Mouse (Mus musculus) adrenal gland, adult 10 weeks (tissue): ENCODE results near the gene Cracr2b. TPM values are rescaled to one million over a fixed set of nuclear protein-coding genes. Genes with fewer than 3 reads are reported as not detected.

Source experiments
- polyA plus RNA-seq: library from polyadenylated mRNA; stranded (reverse); fragments of 350-450 nt; fragmentation: Illumina TruSeq; extraction: RNeasy Lipid Tissue Mini Kit (QIAGEN cat#74804); gene quantifications from one replicate; pipeline ENCODE4 v1.2.3, GENCODE M21; 2014; ENCODE audit warnings: low read depth, low replicate concordance

Cracr2b gene
- polyA plus RNA-seq: not detected

GRCm38 (mm10) chr7:141460391-141461113 is at the start of gene Cracr2b:
TSS of gene Cracr2b (plus strand) at chr7:141461094.

DNA sequence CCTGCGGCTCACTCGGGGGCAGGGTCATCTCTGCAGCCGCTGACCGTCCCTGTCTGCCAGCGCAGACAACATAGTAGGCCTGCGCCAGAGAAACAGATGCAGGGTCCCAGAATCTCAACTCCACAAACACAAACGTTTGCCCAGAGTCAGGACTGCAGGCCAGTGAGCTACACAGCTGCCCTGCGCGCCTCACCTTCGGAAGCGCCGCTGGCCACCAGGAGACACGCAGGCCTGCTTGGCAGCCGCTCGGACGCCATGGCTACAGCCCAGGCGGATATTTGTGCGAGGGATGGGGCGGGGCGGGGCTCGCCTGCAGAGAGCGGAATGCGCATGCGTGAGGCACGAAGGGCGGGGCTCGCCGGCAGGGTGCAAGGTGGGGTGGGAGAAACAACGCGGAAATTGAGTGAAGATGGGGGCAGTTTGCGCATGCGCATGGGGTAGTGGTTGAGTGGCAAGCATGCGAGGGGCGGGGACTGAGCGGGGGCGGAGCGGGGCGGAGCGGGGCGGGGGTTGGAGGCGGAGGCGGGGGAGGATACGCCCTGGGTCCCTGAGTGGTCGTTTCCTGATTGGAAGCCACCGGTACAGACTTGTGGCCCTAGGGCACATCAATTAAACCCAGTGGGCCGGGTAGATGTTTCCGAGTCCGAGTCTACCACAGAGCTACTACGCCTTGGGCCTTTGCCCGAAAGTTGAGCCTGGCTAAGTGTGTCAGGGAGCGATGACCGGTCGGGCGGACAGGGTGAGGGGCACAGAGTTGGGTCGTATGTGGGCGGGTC is 46.9 kb upstream of the Cracr2b start, which contains the start of gene Gatd1:
Gene Gatd1 (minus strand): TSS at position 328 of the 776 bp plus-strand sequence.

GRCm38 (mm10) chr7:141429310-141429709 is 31.6 kb upstream of the Cracr2b start, which contains the start of gene Cend1:
TSS of gene Cend1 (minus strand) at chr7:141429491.

GRCm38 (mm10) chr7:141437178-141438120 is 23.4 kb upstream of the Cracr2b start, which contains the start of gene Slc25a22:
TSS of gene Slc25a22 (minus strand) at chr7:141437892.

GRCm38 (mm10) chr7:141443828-141444237 is 17.1 kb upstream of the Cracr2b start, which contains the start of gene Pidd1:
TSS of gene Pidd1 (minus strand) at chr7:141444025.

GRCm38 (mm10) chr7:141447110-141447991 is 13.5 kb upstream of the Cracr2b start, which contains the start of gene Rplp2:
TSS of gene Rplp2 (plus strand) at chr7:141447370.

GRCm38 (mm10) chr7:141454967-141455551 is 5.8 kb upstream of the Cracr2b start, which contains the start of gene Pnpla2:
TSS of gene Pnpla2 (plus strand) at chr7:141455198.

DNA sequence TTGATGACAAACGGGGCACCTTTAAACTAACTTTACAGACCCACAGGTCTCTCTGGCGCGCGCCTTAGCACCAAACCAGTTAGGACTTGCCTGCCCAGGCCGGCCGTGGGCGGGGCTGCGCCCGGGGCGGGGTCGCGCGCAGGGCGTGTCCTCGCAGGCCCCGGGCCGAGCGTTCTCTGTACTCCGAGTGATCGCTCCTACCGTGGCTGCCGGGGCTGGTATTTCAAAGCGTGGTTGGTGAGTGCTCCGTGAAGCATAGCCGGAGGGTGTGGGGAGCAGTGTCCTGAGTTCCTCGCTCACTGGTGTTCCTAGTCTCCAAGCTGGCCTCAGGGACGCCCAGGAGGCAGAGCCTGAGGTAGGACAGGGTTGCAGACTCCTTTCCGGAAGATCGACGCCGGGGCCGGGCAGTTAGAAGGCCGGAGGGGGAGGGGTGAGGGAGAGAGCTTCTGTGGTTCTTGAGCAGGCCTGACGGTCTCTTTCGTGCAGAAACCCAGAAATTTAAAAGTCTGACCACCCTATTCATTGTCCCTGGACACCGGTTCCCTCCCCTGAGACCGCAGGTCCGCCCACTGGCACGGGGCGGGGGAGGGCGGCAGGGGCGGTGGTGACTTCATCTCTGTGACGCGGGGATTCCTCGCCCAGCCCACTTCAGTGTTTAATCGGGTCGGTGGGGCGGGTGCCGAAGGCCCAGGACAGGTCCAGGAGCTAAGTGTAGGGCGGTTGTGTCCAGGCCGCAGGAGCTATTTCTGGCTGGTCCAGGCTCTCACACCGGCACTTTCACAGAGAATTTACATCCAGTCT is 6.5 kb downstream of the Cracr2b start, which contains the start of gene Cd151:
Gene Cd151 (plus strand): TSS at position 163 of the 801 bp plus-strand sequence.

GRCm38 (mm10) chr7:141475011-141475804 is 14.3 kb downstream of the Cracr2b start, which contains the start of the genes Polr2l and Tspan4:
TSS of gene Polr2l (minus strand) at chr7:141475132.
TSS of gene Tspan4 (plus strand) at chr7:141475240.

Other genes with a start within 250 kb of the Cracr2b start
- gene Lmntd2, start 247.0 kb upstream of the Cracr2b start, polyA plus RNA-seq: not detected
- gene Rassf7, start 245.2 kb upstream of the Cracr2b start, polyA plus RNA-seq: 0.64 TPM
- gene Phrf1, start 232.3 kb upstream of the Cracr2b start, polyA plus RNA-seq: 17.6 TPM
- gene Irf7, start 194.6 kb upstream of the Cracr2b start, polyA plus RNA-seq: 19.8 TPM
- 1.3 TPM for gene Cdhr5, start 184.3 kb upstream of the Cracr2b start, polyA plus RNA-seq
- gene Sct, start 182.0 kb upstream of the Cracr2b start, polyA plus RNA-seq: not detected
- not detected for gene Drd4, start 169.1 kb upstream of the Cracr2b start, polyA plus RNA-seq
- gene Deaf1, start 133.4 kb upstream of the Cracr2b start, polyA plus RNA-seq: 0.93 TPM
- 18.5 TPM for gene Tmem80, start 133.4 kb upstream of the Cracr2b start, polyA plus RNA-seq
- not detected for gene Eps8l2, start 122.2 kb upstream of the Cracr2b start, polyA plus RNA-seq
- gene Taldo1, start 68.9 kb upstream of the Cracr2b start, polyA plus RNA-seq: 37.2 TPM
- gene Gatd1, start 47.0 kb upstream of the Cracr2b start, polyA plus RNA-seq: 9.3 TPM
- 1.0 TPM for gene Cend1, start 31.6 kb upstream of the Cracr2b start, polyA plus RNA-seq
- gene Slc25a22, start 23.2 kb upstream of the Cracr2b start, polyA plus RNA-seq: 2.9 TPM
- 0.23 TPM for gene Pidd1, start 17.1 kb upstream of the Cracr2b start, polyA plus RNA-seq
- gene Rplp2, start 13.7 kb upstream of the Cracr2b start, polyA plus RNA-seq: 10.8 TPM
- 15.2 TPM for gene Pnpla2, start 5.9 kb upstream of the Cracr2b start, polyA plus RNA-seq
- 96.8 TPM for gene Cd151, start 6.3 kb downstream of the Cracr2b start, polyA plus RNA-seq
- 6.1 TPM for gene Polr2l, start 14.0 kb downstream of the Cracr2b start, polyA plus RNA-seq
- gene Tspan4, start 14.1 kb downstream of the Cracr2b start, polyA plus RNA-seq: 1.6 TPM
- 7.0 TPM for gene Chid1, start 78.8 kb downstream of the Cracr2b start, polyA plus RNA-seq
- 45.8 TPM for gene Ap2a2, start 101.1 kb downstream of the Cracr2b start, polyA plus RNA-seq
- gene Muc6, start 194.2 kb downstream of the Cracr2b start, polyA plus RNA-seq: not detected
- gene Muc2, start 229.2 kb downstream of the Cracr2b start, polyA plus RNA-seq: not detected